Mouse (Mus musculus): Measurements from ENCODE around the gene Ugt1a7c. TPM values are rescaled to one million over a fixed set of nuclear protein-coding genes. Genes with fewer than 3 reads are reported as not detected.
"Not testable (repeated sequence)": the region's sequence is repeated elsewhere in the genome, so short reads cannot be mapped to it uniquely, and the experiment has no call there.

Ugt1a7c gene
- 0.54 and 0.65 TPM in 2 replicates for polyA plus RNA-seq (2014; fragmentation: Nextera tagmentation; extraction: Ambion mirVana)

GRCm38 (mm10) chr1:88094941-88095492 is at the start of gene Ugt1a7c:
Gene Ugt1a7c (plus strand): TSS chr1:88095062.
- whole genome bisulfite sequencing: 58% methylated on average over 10 of the region's 10 CpGs
- H3K9me3 ChIP-seq (ENCODE audit: control insufficient read depth, low read length): no peaks in the 10 kb centered on the region
- no peak within 1 kb of the TSS for H3K27ac ChIP-seq (ENCODE audit: low read depth, low read length)
- H3K4me3 ChIP-seq (ENCODE audit: low read depth, low read length): no peak within 1 kb of the TSS
- H3K36me3 ChIP-seq (ENCODE audit: control insufficient read depth, insufficient read depth, low read length): no peaks in the 10 kb centered on the region
- no peaks in the 10 kb centered on the region for H3K4me1 ChIP-seq (ENCODE audit: control insufficient read depth, insufficient read depth, low read length)
- H3K27me3 ChIP-seq (ENCODE audit: control insufficient read depth, insufficient read depth, low read length): no peaks in the 10 kb centered on the region
- ATAC-seq (ENCODE audit: insufficient read depth, low FRiP score, low TSS enrichment) (no peak), DNase-seq (ENCODE audit: low spot score) (no peak)
- no peak within 1 kb of the TSS for H3K4me2 ChIP-seq (ENCODE audit: low read depth)
- H3K9ac ChIP-seq (ENCODE audit: low read length): no peak within 1 kb of the TSS

- 91% methylated on average over 2 of the region's 2 CpGs for WGBS
- H3K36me3 ChIP-seq (ENCODE audit: control insufficient read depth, insufficient read depth, low read length); H3K9ac ChIP-seq (ENCODE audit: low read length); H3K4me1 ChIP-seq (ENCODE audit: control insufficient read depth, insufficient read depth, low read length); ATAC-seq (ENCODE audit: insufficient read depth, low FRiP score, low TSS enrichment); H3K9me3 ChIP-seq (ENCODE audit: control insufficient read depth, low read length); DNase-seq (ENCODE audit: low spot score); H3K4me3 ChIP-seq (ENCODE audit: low read depth, low read length); H3K27ac ChIP-seq (ENCODE audit: low read depth, low read length); H3K4me2 ChIP-seq (ENCODE audit: low read depth); H3K27me3 ChIP-seq (ENCODE audit: control insufficient read depth, insufficient read depth, low read length): not testable (repeated sequence)
Observed at GRCm38 (mm10) chr1:88047408-88047807, 47.5 kb upstream of the Ugt1a7c start.

- no peaks in the 10 kb centered on the region for H3K4me1 ChIP-seq (ENCODE audit: control insufficient read depth, insufficient read depth, low read length)
- no peak within 1 kb of the TSS for H3K9ac ChIP-seq (ENCODE audit: low read length)
- no peak for ATAC-seq (ENCODE audit: insufficient read depth, low FRiP score, low TSS enrichment)
- no peaks in the 10 kb centered on the region for H3K36me3 ChIP-seq (ENCODE audit: control insufficient read depth, insufficient read depth, low read length)
- H3K27me3 ChIP-seq (ENCODE audit: control insufficient read depth, insufficient read depth, low read length): no peaks in the 10 kb centered on the region
- no peak within 1 kb of the TSS for H3K27ac ChIP-seq (ENCODE audit: low read depth, low read length)
- no peak within 1 kb of the TSS for H3K4me2 ChIP-seq (ENCODE audit: low read depth)
- H3K4me3 ChIP-seq (ENCODE audit: low read depth, low read length): no peak within 1 kb of the TSS
- 79% methylated on average over 1 of the region's 1 CpGs for WGBS
- DNase-seq (ENCODE audit: low spot score): no peak
- no peaks in the 10 kb centered on the region for H3K9me3 ChIP-seq (ENCODE audit: control insufficient read depth, low read length)
Observed at GRCm38 (mm10) chr1:88055088-88055487, 39.8 kb upstream of the Ugt1a7c start, which contains the start of gene Ugt1a10. Gene Ugt1a10 (plus strand): TSS chr1:88055388.

- 79% methylated on average over 1 of the region's 2 CpGs for WGBS
- not testable (repeated sequence) for H3K9me3 ChIP-seq (ENCODE audit: control insufficient read depth, low read length); H3K4me1 ChIP-seq (ENCODE audit: control insufficient read depth, insufficient read depth, low read length); H3K27me3 ChIP-seq (ENCODE audit: control insufficient read depth, insufficient read depth, low read length); DNase-seq (ENCODE audit: low spot score); ATAC-seq (ENCODE audit: insufficient read depth, low FRiP score, low TSS enrichment); H3K27ac ChIP-seq (ENCODE audit: low read depth, low read length); H3K36me3 ChIP-seq (ENCODE audit: control insufficient read depth, insufficient read depth, low read length); H3K9ac ChIP-seq (ENCODE audit: low read length); H3K4me3 ChIP-seq (ENCODE audit: low read depth, low read length); H3K4me2 ChIP-seq (ENCODE audit: low read depth)
Observed at GRCm38 (mm10) chr1:88066472-88067102, 28.3 kb upstream of the Ugt1a7c start.

- DNase-seq (ENCODE audit: low spot score): no peak
- no peaks in the 10 kb centered on the region for H3K4me1 ChIP-seq (ENCODE audit: control insufficient read depth, insufficient read depth, low read length)
- no peak for ATAC-seq (ENCODE audit: insufficient read depth, low FRiP score, low TSS enrichment)
- no peak within 1 kb of the TSS for H3K27ac ChIP-seq (ENCODE audit: low read depth, low read length)
- H3K9me3 ChIP-seq (ENCODE audit: control insufficient read depth, low read length): no peaks in the 10 kb centered on the region
- no peaks in the 10 kb centered on the region for H3K27me3 ChIP-seq (ENCODE audit: control insufficient read depth, insufficient read depth, low read length)
- no peak within 1 kb of the TSS for H3K9ac ChIP-seq (ENCODE audit: low read length)
- H3K4me2 ChIP-seq (ENCODE audit: low read depth): no peak within 1 kb of the TSS
- no peaks in the 10 kb centered on the region for H3K36me3 ChIP-seq (ENCODE audit: control insufficient read depth, insufficient read depth, low read length)
- no peak within 1 kb of the TSS for H3K4me3 ChIP-seq (ENCODE audit: low read depth, low read length)
- WGBS: 87% methylated on average over 2 of the region's 2 CpGs
Observed at GRCm38 (mm10) chr1:88070495-88070894, 24.4 kb upstream of the Ugt1a7c start, which contains the start of gene Ugt1a9. Gene Ugt1a9 (plus strand): TSS chr1:88070800.

GRCm38 (mm10) chr1:88070902-88071301 is 24.0 kb upstream of the Ugt1a7c start:
- 82% methylated on average over 4 of the region's 4 CpGs for WGBS
- no peaks in the 10 kb centered on the region for H3K4me1 ChIP-seq (ENCODE audit: control insufficient read depth, insufficient read depth, low read length)
- no peaks in the 10 kb centered on the region for H3K36me3 ChIP-seq (ENCODE audit: control insufficient read depth, insufficient read depth, low read length)
- no peaks in the 10 kb centered on the region for H3K9me3 ChIP-seq (ENCODE audit: control insufficient read depth, low read length)
- no peak overlapping the region for H3K9ac ChIP-seq (ENCODE audit: low read length)
- no peaks in the 10 kb centered on the region for H3K27me3 ChIP-seq (ENCODE audit: control insufficient read depth, insufficient read depth, low read length)
- no peak overlapping the region for H3K4me3 ChIP-seq (ENCODE audit: low read depth, low read length)
- no peak for DNase-seq (ENCODE audit: low spot score)
- no peak for ATAC-seq (ENCODE audit: insufficient read depth, low FRiP score, low TSS enrichment)
- no peak overlapping the region for H3K4me2 ChIP-seq (ENCODE audit: low read depth)
- H3K27ac ChIP-seq (ENCODE audit: low read depth, low read length): no peak overlapping the region

DNA sequence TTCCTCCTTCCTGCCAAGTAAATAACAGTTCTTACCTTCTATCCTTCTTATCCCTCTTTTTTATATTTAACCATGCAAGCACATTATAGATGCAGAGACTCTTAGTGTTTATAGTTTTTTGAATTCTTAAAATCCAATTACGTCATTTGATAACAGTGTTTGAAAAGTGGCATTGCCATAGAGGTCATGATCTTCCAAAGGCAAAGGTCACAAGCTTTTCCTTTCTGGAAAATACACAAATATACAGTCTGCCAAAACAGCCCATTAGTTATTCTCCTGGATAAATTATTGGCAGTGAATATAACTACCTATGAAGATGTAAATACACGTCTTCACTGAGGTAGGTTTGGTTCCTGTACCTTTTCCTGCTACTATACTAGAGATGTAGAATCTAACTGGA is 20.4 kb upstream of the Ugt1a7c start:
- WGBS: 90% methylated on average over 2 of the region's 2 CpGs
- H3K9ac ChIP-seq (ENCODE audit: low read length): no peak overlapping the region
- no peaks in the 10 kb centered on the region for H3K27me3 ChIP-seq (ENCODE audit: control insufficient read depth, insufficient read depth, low read length)
- no peak overlapping the region for H3K27ac ChIP-seq (ENCODE audit: low read depth, low read length)
- ATAC-seq (ENCODE audit: insufficient read depth, low FRiP score, low TSS enrichment) (no peak), DNase-seq (ENCODE audit: low spot score) (no peak)
- H3K9me3 ChIP-seq (ENCODE audit: control insufficient read depth, low read length): no peaks in the 10 kb centered on the region
- no peak overlapping the region for H3K4me2 ChIP-seq (ENCODE audit: low read depth)
- H3K36me3 ChIP-seq (ENCODE audit: control insufficient read depth, insufficient read depth, low read length): no peaks in the 10 kb centered on the region
- no peak overlapping the region for H3K4me3 ChIP-seq (ENCODE audit: low read depth, low read length)
- H3K4me1 ChIP-seq (ENCODE audit: control insufficient read depth, insufficient read depth, low read length): no peaks in the 10 kb centered on the region

- 80% methylated on average over 1 of the region's 1 CpGs for WGBS
- Histone ChIP-seq H3K36me3 (ENCODE audit: control insufficient read depth, insufficient read depth, low read length) (no peaks in the 10 kb centered on the region), H3K9ac (ENCODE audit: low read length) (no peak overlapping the region), H3K4me3 (ENCODE audit: low read depth, low read length) (no peak overlapping the region), H3K4me1 (ENCODE audit: control insufficient read depth, insufficient read depth, low read length) (no peaks in the 10 kb centered on the region), H3K27me3 (ENCODE audit: control insufficient read depth, insufficient read depth, low read length) (no peaks in the 10 kb centered on the region), H3K27ac (ENCODE audit: low read depth, low read length) (no peak overlapping the region), H3K9me3 (ENCODE audit: control insufficient read depth, low read length) (no peaks in the 10 kb centered on the region), H3K4me2 (ENCODE audit: low read depth) (no peak overlapping the region)
- DNase-seq (ENCODE audit: low spot score): no peak
- ATAC-seq (ENCODE audit: insufficient read depth, low FRiP score, low TSS enrichment): no peak
Observed at GRCm38 (mm10) chr1:88077128-88077527, 17.7 kb upstream of the Ugt1a7c start.

- 95% methylated on average over 1 of the region's 1 CpGs for WGBS
- no peak for DNase-seq (ENCODE audit: low spot score)
Observed at GRCm38 (mm10) chr1:88081670-88082069, 13.2 kb upstream of the Ugt1a7c start.

More at GRCm38 (mm10) chr1:88081670-88082069, 13.2 kb upstream of the Ugt1a7c start:
- H3K27me3 ChIP-seq (ENCODE audit: control insufficient read depth, insufficient read depth, low read length): no peaks in the 10 kb centered on the region
- H3K4me3 ChIP-seq (ENCODE audit: low read depth, low read length): no peak overlapping the region
- H3K27ac ChIP-seq (ENCODE audit: low read depth, low read length): no peak overlapping the region
- no peaks in the 10 kb centered on the region for H3K36me3 ChIP-seq (ENCODE audit: control insufficient read depth, insufficient read depth, low read length)
- no peak for ATAC-seq (ENCODE audit: insufficient read depth, low FRiP score, low TSS enrichment)
- H3K9ac ChIP-seq (ENCODE audit: low read length): no peak overlapping the region
- no peaks in the 10 kb centered on the region for H3K9me3 ChIP-seq (ENCODE audit: control insufficient read depth, low read length)
- H3K4me1 ChIP-seq (ENCODE audit: control insufficient read depth, insufficient read depth, low read length): no peaks in the 10 kb centered on the region
- H3K4me2 ChIP-seq (ENCODE audit: low read depth): no peak overlapping the region
